ENCODE assay signal across 16 mouse cellular contexts in the genomic region with DNA sequence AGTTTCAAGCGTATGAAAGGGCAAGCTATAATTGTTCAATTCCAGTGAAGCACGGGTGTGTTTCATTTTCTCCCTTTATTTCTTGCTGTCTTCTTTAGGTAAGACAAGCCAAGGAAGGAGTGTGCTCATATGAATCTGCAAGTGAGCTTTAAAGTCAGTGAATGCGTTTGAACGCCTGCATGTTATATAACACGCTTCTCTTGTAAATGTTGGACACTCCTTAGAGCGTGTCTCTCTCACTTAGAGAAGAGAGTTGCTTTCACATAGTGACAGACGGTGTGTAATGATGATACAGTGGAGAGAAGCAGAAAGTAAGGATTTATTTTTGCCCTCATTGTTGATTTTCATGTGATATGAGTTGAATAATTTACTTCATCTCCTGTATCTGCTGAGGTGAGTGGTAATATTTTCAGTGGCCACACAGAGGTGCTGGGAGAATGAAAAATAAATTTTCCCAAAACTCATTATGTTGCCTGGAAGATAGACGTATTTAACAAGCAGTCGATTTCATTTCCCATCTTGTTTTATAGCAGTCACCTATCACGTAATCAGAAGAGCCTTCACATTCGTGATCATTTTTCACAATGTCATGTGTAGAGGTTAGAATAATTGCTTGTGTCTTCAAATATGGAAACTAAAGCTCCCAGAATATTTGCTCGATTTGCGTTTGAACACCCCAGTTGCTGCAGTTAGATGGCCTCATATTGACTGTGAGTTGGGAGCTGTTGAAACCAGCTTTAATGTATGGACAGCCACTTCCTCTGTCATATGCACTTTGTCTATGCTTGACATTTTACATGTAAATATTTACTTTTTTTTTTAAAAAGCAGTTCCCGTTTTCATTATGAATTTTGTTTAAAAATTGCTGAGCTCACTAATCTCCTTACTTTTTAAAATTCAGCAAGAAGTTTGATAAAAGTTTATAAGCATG.
DNase-seq lines count a peak whose midpoint lies in the region; ATAC-seq and TF ChIP-seq lines count a peak whose summit lies in the region.
"Had no signal": no experiment of that assay in that cellular context is flagged by ENCODE, and none has a peak within 500 bp of the region (broad histone marks: within the 10 kb centered on the region; RNA-seq: fewer than 3 reads in every experiment).

No protein-coding gene starts in this region.

- intact Hi-C loops in heart, adult 2 months (cut with DNase I) = no loop called here
- intact Hi-C loops in heart, postnatal 36 days (cut with DNase I) = loop anchor here (2.0 to 5.0 kb wide), 2 partner anchors 607 to 616 kb away; no protein-coding TSS in a partner anchor

- H3K79me2 ChIP-seq in heart, adult 2 months (replicated peaks; ENCODE audit: control insufficient read depth, insufficient read depth, low read length) = no peaks in the 10 kb centered on the region

- H3K4me3 ChIP-seq in heart, adult 2 months = no peak overlapping the region
- H3K4me3 ChIP-seq in limb, embryonic 13.5 days = no peak overlapping the region
- no peak overlapping the region for H3K4me3 ChIP-seq in limb, embryonic 10.5 days
- no peak overlapping the region for H3K4me3 ChIP-seq in limb, embryonic 15.5 days
- H3K4me3 ChIP-seq: erythroblast, embryonic 14.5 days; hindbrain, embryonic 15.5 days; liver, embryonic 13.5 days had no signal

- H3K36me3 ChIP-seq in heart, adult 2 months (ENCODE audit: control insufficient read depth, insufficient read depth, low read length) = no peaks in the 10 kb centered on the region
- H3K36me3 ChIP-seq in limb, embryonic 13.5 days = peaks cover 4% of the 10 kb centered on the region; the same call in 1 of the 2 replicates
- 0 out of 2 replicates have a peak, but pooled peaks cover 9% of the 10 kb centered on the region for H3K36me3 ChIP-seq in limb, embryonic 10.5 days
- H3K36me3 ChIP-seq in limb, embryonic 15.5 days = no peaks in the 10 kb centered on the region
- H3K36me3 ChIP-seq: G1E; hindbrain, embryonic 15.5 days; liver, embryonic 13.5 days had no signal

- ATAC-seq in limb, embryonic 13.5 days (ENCODE audit: low FRiP score, low read depth) = no peak
- ATAC-seq in limb, embryonic 15.5 days (ENCODE audit: insufficient number of reproducible peaks, low FRiP score, low TSS enrichment, low read depth) = no peak
- ATAC-seq in granulocyte monocyte progenitor cell, adult 5-6 weeks (replicated peaks; ENCODE audit: poor library complexity, severe bottlenecking) = no peak

- DNase-seq in heart, adult 2 months = no peak
- DNase-seq in heart, postnatal 36 days = no peak
- DNase-seq in limb, embryonic 10.5 days (ENCODE audit: low spot score) = no peak
- DNase-seq in adipocyte (ENCODE audit: low spot score) = peak; percentile 37
- no peak for DNase-seq in urinary bladder, postnatal 36 days (ENCODE audit: low spot score in 2 of 2)
- DNase-seq: adrenal gland, postnatal 36 days; cerebellum, adult 11 months; liver, embryonic 13.5 days; right cerebral cortex, adult 18-20 months; thymus, adult 2 months had no signal

- TF ChIP-seq CTCF in heart, adult 2 months (IDR thresholded peaks at IDR 0.05) = peak; percentile 63

- WGBS in heart, adult 2 months = 83% methylated on average over 14 of the region's 14 CpGs
- 71% methylated on average over 14 of the region's 14 CpGs for WGBS in limb, embryonic 13.5 days
- WGBS in limb, embryonic 10.5 days = 86% methylated on average over 14 of the region's 14 CpGs
- 61% methylated on average over 14 of the region's 14 CpGs for WGBS in limb, embryonic 15.5 days

- TF ChIP-seq EP300 in heart, adult 2 months (IDR thresholded peaks at IDR 0.05; ENCODE audit: insufficient read depth, low read depth, low read length) = no peak

- H3K4me2 ChIP-seq in limb, embryonic 13.5 days (replicated peaks) = no peak overlapping the region
- no peak overlapping the region for H3K4me2 ChIP-seq in limb, embryonic 15.5 days
- H3K4me2 ChIP-seq: hindbrain, embryonic 15.5 days; liver, embryonic 13.5 days had no signal

- no peak overlapping the region for H3K27ac ChIP-seq in heart, adult 2 months
- H3K27ac ChIP-seq in limb, embryonic 13.5 days = 0 out of 2 replicates have a peak overlapping the region, but pooled peaks have one; percentile 33
- no peak overlapping the region for H3K27ac ChIP-seq in limb, embryonic 10.5 days
- H3K27ac ChIP-seq in limb, embryonic 15.5 days = peak overlapping the region; percentile 59
- H3K27ac ChIP-seq: hindbrain, embryonic 15.5 days; liver, embryonic 13.5 days had no signal

- H3K9me3 ChIP-seq in limb, embryonic 13.5 days = no peaks in the 10 kb centered on the region
- H3K9me3 ChIP-seq in limb, embryonic 10.5 days (replicated peaks) = no peaks in the 10 kb centered on the region
- no peaks in the 10 kb centered on the region for H3K9me3 ChIP-seq in limb, embryonic 15.5 days
- H3K9me3 ChIP-seq: G1E; hindbrain, embryonic 15.5 days; liver, embryonic 13.5 days had no signal

- H3K27me3 ChIP-seq in heart, adult 2 months (ENCODE audit: control insufficient read depth, insufficient read depth, low read length) = no peaks in the 10 kb centered on the region
- no peaks in the 10 kb centered on the region for H3K27me3 ChIP-seq in limb, embryonic 13.5 days
- H3K27me3 ChIP-seq in limb, embryonic 10.5 days (ENCODE audit: low read depth, poor library complexity, severe bottlenecking) = no peaks in the 10 kb centered on the region
- H3K27me3 ChIP-seq in limb, embryonic 15.5 days = no peaks in the 10 kb centered on the region
- H3K27me3 ChIP-seq: hindbrain, embryonic 15.5 days; liver, embryonic 13.5 days had no signal

- no peak overlapping the region for H3K9ac ChIP-seq in heart, adult 2 months (ENCODE audit: low read depth, low read length)
- no peak overlapping the region for H3K9ac ChIP-seq in limb, embryonic 13.5 days
- no peak overlapping the region for H3K9ac ChIP-seq in limb, embryonic 15.5 days
- H3K9ac ChIP-seq: hindbrain, embryonic 15.5 days; liver, embryonic 13.5 days had no signal

- no peak for TF ChIP-seq POLR2A in heart, adult 2 months (IDR thresholded peaks at IDR 0.05; ENCODE audit: insufficient read depth, low read depth, low read length)

- no peaks in the 10 kb centered on the region for H3K4me1 ChIP-seq in heart, adult 2 months (ENCODE audit: control insufficient read depth, insufficient read depth, low read length)
- H3K4me1 ChIP-seq in limb, embryonic 13.5 days = peaks cover 25% of the 10 kb centered on the region
- peaks cover 29% of the 10 kb centered on the region for H3K4me1 ChIP-seq in limb, embryonic 10.5 days
- 0 out of 2 replicates have a peak, but pooled peaks cover 4% of the 10 kb centered on the region for H3K4me1 ChIP-seq in limb, embryonic 15.5 days
- H3K4me1 ChIP-seq: hindbrain, embryonic 15.5 days had no signal

Comparison
In these comparisons a context has a peak if more than half of its experiments do, and no peak if none do; other contexts are left out.
1. H3K27ac ChIP-seq: peak in limb, embryonic 13.5 days (single experiment) and limb, embryonic 15.5 days (single experiment); none in heart, adult 2 months (single experiment) and limb, embryonic 10.5 days (single experiment).